Mouse (Mus musculus) gonadal fat pad, adult 2 months (tissue): ENCODE results near the gene Camsap1. TPM values are rescaled to one million over a fixed set of nuclear protein-coding genes. Genes with fewer than 3 reads are reported as not detected.

Experiments
- DNase-seq: peaks from one replicate; pipeline ENCODE4 v3.0.0-alpha.2; 2012; ENCODE audit warnings: low read depth
- polyA plus RNA-seq: library from polyadenylated mRNA; depleted of rRNA; stranded (reverse); fragments of >200 nt; gene quantifications from 2 replicates; pipeline ENCODE4 v1.2.3, GENCODE M21; 2012; rRNA removed

Camsap1 gene
- polyA plus RNA-seq, 1 experiment = 13.0 TPM

DNA sequence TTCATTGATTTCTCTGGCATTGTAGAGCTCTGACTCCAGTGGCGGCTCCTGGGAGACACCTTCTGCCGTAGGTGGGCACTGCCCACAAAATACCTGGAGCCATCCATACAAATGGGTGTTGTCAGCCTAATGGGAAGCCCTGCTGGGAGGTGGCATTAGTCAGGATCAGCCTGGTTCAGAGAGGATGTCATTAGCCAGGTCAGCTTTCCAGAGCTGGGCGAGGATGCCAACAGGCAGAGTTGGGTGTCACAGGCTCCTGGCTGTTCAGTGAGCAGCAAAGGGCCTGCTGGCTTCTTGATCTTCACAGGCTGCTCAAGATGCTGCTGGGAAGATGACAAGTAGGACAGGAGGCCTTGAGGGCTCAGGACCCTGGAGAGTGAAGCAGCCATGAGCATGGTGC, 98.3 kb downstream of the Camsap1 start:
- no peak for DNase-seq

DNA sequence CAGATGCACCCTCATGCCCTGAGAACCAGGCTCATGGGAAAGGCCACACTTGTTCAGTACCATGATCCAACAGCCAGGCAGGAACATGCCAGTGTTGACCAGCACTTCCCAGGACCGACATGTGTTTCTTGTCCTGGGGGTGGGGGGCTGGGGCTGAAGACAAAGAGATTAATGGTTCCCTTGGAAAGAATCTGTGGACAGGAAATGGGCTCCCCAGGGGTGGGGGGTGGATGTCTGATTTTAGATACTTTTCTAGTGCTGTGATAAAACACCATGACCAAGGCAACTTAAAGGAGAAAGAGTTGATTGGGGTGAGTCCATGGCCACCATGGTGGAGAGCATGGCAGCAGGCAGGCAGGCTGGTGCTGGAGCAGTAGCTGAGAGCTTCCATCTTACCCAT, 100.8 kb downstream of the Camsap1 start:
- no peak for DNase-seq

DNA sequence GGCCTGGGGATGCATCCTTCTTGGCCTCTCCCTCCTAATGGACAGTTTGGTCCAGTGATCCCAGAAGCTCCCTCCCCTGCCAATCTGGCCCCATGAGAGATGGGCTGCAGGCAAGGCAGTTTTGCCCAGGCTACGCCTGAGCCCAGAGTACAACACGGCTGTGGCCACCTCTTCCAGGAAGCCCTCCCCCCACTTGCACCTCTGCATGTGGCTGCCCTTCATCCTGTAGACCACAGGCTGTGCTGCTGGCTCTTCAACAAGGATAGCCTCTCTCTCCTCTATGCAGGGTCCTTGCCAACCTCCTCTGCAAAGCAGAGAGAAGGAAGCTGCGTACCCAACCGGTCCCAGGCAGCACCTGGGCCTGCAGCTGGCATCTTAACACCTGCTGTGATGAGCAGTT, 104.0 kb downstream of the Camsap1 start:
- DNase-seq = no peak

DNA sequence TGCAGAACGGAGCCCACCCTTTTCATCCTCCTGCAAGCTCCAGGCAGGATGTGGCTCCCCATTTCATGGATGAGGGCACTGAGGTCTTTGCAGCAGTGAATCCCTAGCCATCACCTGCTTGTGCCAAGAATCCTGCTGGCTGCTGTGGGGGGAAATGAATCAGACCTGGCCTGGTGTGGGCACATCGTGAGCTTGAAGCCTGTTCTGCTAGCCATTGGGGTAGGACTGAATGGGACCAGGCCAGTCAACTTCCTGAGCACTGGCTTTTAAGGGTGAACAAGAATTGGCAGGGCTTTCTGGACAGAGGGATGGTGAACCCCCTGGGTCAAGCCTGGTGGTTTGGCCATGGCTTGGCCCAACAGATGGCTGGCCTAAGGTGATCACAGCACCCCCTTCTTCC, 104.6 kb downstream of the Camsap1 start:
- DNase-seq = no peak

DNA sequence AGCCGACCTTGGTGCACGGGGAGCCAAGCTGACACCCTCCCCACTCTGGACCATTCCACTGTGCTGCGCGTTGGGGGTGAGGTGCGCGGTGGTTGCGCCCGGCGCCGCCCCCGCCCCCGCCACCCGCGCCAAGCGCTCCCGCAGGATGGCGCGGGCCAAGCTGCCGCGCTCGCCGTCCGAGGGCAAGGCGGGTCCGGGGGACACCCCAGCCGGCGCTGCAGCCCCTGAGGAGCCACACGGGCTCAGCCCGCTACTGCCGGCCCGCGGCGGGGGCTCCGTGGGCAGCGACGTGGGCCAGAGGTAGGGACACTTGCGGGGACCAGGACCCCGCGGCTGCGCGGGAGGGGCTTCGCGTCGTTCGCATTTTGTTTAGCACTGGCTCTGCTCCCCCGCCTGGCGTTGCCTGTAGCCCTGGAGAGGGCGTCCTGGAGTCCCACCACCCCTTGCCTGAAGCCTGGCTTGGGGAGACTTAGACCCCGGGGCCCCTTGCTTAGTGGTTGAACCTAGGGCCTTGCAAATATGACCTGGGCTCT, 105.3 kb downstream of the Camsap1 start:
- DNase-seq = no peak

DNA sequence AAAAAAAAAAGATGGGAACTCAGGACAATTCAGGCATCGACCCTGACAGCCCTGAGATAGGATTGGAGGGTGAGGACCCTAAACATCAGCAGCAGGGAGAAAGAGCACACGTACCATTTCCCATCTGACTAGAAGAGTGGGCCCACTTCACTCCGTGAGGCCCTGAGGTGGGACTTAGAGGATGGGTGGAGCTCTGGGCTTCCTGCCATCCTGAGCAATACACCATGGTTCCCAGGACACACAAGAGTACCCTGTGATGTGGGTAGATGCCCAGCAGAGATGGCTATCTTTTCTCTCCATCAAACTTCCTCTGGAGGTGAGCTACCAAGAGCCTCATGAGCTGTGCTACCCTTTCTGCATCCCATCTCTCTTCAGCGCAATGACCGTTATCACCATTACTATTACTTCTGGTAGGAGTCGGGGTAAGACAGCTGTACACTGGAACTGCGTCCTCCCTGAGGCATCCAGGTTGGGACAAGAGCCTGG, 105.8 kb downstream of the Camsap1 start:
- no peak for DNase-seq

Other genes starting within 250 kb of the Camsap1 start
- gene Obp2b, start 246.3 kb downstream of the Camsap1 start, polyA plus RNA-seq = 0.19 and 0.22 TPM in 2 replicates
- gene Lcn3, start 217.7 kb downstream of the Camsap1 start, polyA plus RNA-seq = not detected in 2 replicates
- 0.38 and 0.53 TPM in 2 replicates for gene Lcn11, start 206.3 kb downstream of the Camsap1 start, polyA plus RNA-seq
- gene Gm13539, start 201.0 kb downstream of the Camsap1 start, polyA plus RNA-seq = not detected in 2 replicates
- gene Glt6d1, start 167.4 kb downstream of the Camsap1 start, polyA plus RNA-seq = 0.36 and 0.76 TPM in 2 replicates
- 2,439 and 2,836 TPM in 2 replicates for gene Lcn9, start 160.1 kb downstream of the Camsap1 start, polyA plus RNA-seq
- 0.13 and 0.16 TPM in 2 replicates for gene Sohlh1, start 136.0 kb downstream of the Camsap1 start, polyA plus RNA-seq
- 14.6 and 26.8 TPM in 2 replicates for gene Kcnt1, start 119.5 kb downstream of the Camsap1 start, polyA plus RNA-seq
- gene Ubac1, start 38.5 kb upstream of the Camsap1 start, polyA plus RNA-seq = 39.0 and 58.8 TPM in 2 replicates
- gene Nacc2, start 139.9 kb upstream of the Camsap1 start, polyA plus RNA-seq = 34.9 and 43.5 TPM in 2 replicates
- 0.07 TPM in 1 of 2 replicates, not detected in the other for gene Lhx3, start 225.0 kb upstream of the Camsap1 start, polyA plus RNA-seq